Mouse (Mus musculus) intestine, embryonic 16.5 days (tissue): ENCODE results near the gene Nup43. TPM values are rescaled to one million over a fixed set of nuclear protein-coding genes. Genes with fewer than 3 reads are reported as not detected.

Experiments
- ATAC-seq: fragments of 200-750 bp; cut with Nextera tagmentation; 2 replicates; pipeline ENCODE4 v1.8.0; 2017; ENCODE audit warnings: moderate TSS enrichment, moderate library complexity
- H3K27ac ChIP-seq: fragments of 300-500 bp; sonication (generic); 2 replicates; pipeline ENCODE4 v1.5.1; 2014; ENCODE audit warnings: mild to moderate bottlenecking, low read length
- H3K27me3 ChIP-seq: fragments of 300-500 bp; sonication (generic); replicated peaks from 2 replicates; pipeline ENCODE4 v1.6.1; 2014; ENCODE audit warnings: low read length, control low read depth, mixed read lengths; ENCODE audit not compliant: control insufficient read depth, insufficient read depth
- H3K36me3 ChIP-seq: fragments of 300-500 bp; sonication (generic); 2 replicates; pipeline ENCODE4 v1.6.1; 2014; ENCODE audit warnings: low read length, control low read depth; ENCODE audit not compliant: control insufficient read depth, insufficient read depth
- H3K4me1 ChIP-seq: fragments of 300-500 bp; sonication (generic); 2 replicates; pipeline ENCODE4 v1.6.1; 2014; ENCODE audit warnings: low read length, control low read depth, mixed read lengths; ENCODE audit not compliant: control insufficient read depth, insufficient read depth
- H3K4me2 ChIP-seq: fragments of 300-500 bp; sonication (generic); 2 replicates; pipeline ENCODE4 v1.6.1; 2014; ENCODE audit warnings: low read depth, low read length, control low read depth
- H3K4me3 ChIP-seq: fragments of 300-500 bp; sonication (generic); 2 replicates; pipeline ENCODE4 v1.5.1; 2014; ENCODE audit warnings: mild to moderate bottlenecking, low read length
- H3K9ac ChIP-seq: fragments of 300-500 bp; sonication (generic); 2 replicates; pipeline ENCODE4 v1.6.1; 2014; ENCODE audit warnings: low read depth, low read length
- H3K9me3 ChIP-seq: fragments of 300-500 bp; sonication (generic); 2 replicates; pipeline ENCODE4 v1.6.1; 2016; ENCODE audit warnings: low read length, control low read depth; ENCODE audit not compliant: control insufficient read depth
- WGBS: fragments of 180-500 bp; shearing (Covaris S2); extraction: QIAGEN DNeasy Blood & Tissue Kit; methylation state at CpG from one replicate; pipeline ENCODE4 v1.1.7; 2014; 5-methylcytosine and 5-hydroxymethylcytosine counted together
- polyA plus RNA-seq: library from polyadenylated mRNA; unstranded; fragments of >200 nt; fragmentation: Nextera tagmentation; extraction: Ambion mirVana; gene quantifications from 2 replicates; pipeline ENCODE4 v1.2.1, GENCODE M21; 2015

The Nup43 gene
- polyA plus RNA-seq, 1 experiment from 2014 or later, result 39.5 TPM

- Histone ChIP-seq H3K4me1 (no peaks in the 10 kb centered on the region), H3K36me3 (peaks cover 15% of the 10 kb centered on the region; the same call in 1 of the 2 replicates), H3K9me3 (no peaks in the 10 kb centered on the region), H3K4me3 (no peak overlapping the region), H3K27ac (no peak overlapping the region), H3K27me3 (no peaks in the 10 kb centered on the region), H3K9ac (no peak overlapping the region), H3K4me2 (no peak overlapping the region)
- WGBS, result 69% methylated on average over 7 of the region's 7 CpGs
- ATAC-seq, result no peak
Measured at GRCm38 (mm10) chr10:7715056-7715455, 47.8 kb downstream of the Nup43 start.

DNA sequence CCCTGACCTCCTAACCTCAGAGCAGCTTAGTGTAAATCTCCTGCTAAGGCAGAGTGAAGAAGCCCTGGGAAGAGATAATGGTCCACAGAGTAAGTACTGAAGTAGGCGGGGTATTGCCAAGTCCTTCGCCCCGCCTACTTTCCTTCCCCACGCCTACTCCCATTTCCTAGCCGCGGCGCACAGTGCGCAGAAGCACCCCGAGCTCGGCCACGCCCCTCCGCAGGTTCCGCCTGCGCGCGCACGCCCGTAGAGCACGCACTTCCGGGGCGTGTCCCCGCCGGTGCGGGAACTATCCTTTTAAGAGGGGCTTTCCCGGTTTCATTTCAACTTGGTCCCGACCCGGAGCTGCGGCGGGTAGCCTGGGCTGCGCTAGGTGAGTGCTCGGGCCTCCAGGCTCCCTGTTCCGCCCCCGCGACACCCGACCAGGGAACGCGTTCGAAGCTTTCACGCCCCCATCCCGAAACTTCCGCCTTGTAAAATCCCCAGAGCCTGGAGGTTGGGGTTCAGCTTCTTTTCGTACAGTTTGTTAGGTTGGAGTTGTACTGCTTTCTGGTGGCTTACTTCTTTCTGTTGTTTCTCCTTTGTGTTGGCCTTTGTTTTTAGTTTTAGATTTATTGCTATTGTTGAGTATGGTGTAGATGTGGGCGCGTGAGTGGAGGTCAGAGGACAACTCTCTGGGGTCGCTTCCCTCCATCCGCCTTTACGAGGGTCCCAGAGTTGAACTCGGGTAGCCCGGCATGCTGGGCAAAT is 58.6 kb downstream of the Nup43 start, which contains the start of gene Katna1:
Katna1 (plus strand) TSS at position 250 of the 750 bp plus-strand sequence.
- Histone ChIP-seq H3K9ac (peak within 1 kb of the TSS; percentile 78), H3K4me3 (peak within 1 kb of the TSS; percentile 84), H3K4me1 (0 out of 2 replicates have a peak, but pooled peaks cover 5% of the 10 kb centered on the region), H3K9me3 (no peaks in the 10 kb centered on the region), H3K27me3 (no peaks in the 10 kb centered on the region), H3K27ac (peak within 1 kb of the TSS; percentile 73), H3K4me2 (peak within 1 kb of the TSS; percentile 78), H3K36me3 (0 out of 2 replicates have a peak, but pooled peaks cover 3% of the 10 kb centered on the region)
- ATAC-seq, result peak; percentile 99
- WGBS, result under 1% methylated on average over 49 of the region's 49 CpGs

GRCm38 (mm10) chr10:7726501-7726812 is 59.2 kb downstream of the Nup43 start:
- 0 out of 2 replicates have a peak, but pooled peaks have one; percentile 7 for ATAC-seq
- Histone ChIP-seq H3K4me2 (peak overlapping the region; percentile 78), H3K9ac (peak overlapping the region; percentile 78), H3K4me1 (0 out of 2 replicates have a peak, but pooled peaks cover 5% of the 10 kb centered on the region), H3K27ac (peak overlapping the region; percentile 73), H3K36me3 (0 out of 2 replicates have a peak, but pooled peaks cover 3% of the 10 kb centered on the region), H3K9me3 (no peaks in the 10 kb centered on the region), H3K27me3 (no peaks in the 10 kb centered on the region), H3K4me3 (peak overlapping the region; percentile 84)
- WGBS, result 0% methylated on average over 8 of the region's 8 CpGs

DNA sequence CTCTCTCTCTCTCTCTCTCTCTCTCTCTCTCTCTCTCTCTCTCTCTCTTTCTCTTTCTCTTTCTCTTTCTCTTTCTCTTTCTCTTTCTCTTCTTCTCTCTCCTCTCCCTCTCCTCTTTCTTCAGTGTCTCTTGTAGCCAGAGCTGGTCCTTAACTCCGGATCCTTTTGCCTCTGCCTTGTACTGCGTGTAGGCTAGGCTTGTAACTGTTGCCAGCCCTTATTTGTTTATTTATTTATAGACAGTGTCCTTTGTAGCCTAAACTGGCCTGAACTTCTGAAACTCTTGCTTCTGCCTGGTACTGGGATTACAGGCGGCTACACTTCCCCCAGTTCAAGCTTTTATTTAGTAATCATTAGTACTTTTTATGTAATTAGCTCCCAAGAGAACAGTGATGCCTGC is 59.7 kb downstream of the Nup43 start:
- Histone ChIP-seq H3K27ac (no peak overlapping the region), H3K27me3 (no peaks in the 10 kb centered on the region), H3K4me1 (0 out of 2 replicates have a peak, but pooled peaks cover 5% of the 10 kb centered on the region), H3K9me3 (no peaks in the 10 kb centered on the region), H3K4me2 (peak overlapping the region; percentile 78), H3K9ac (peak overlapping the region; percentile 48), H3K36me3 (0 out of 2 replicates have a peak, but pooled peaks cover 3% of the 10 kb centered on the region), H3K4me3 (peak overlapping the region; percentile 29)
- WGBS, result 14% methylated on average over 3 of the region's 3 CpGs
- ATAC-seq, result no peak

Other genes starting within 250 kb of the Nup43 start
- gene Ulbp1, start 193.9 kb upstream of the Nup43 start, polyA plus RNA-seq, result 3.0 and 3.3 TPM in 2 replicates
- gene Lrp11, start 77.7 kb upstream of the Nup43 start, polyA plus RNA-seq, result 3.1 and 3.7 TPM in 2 replicates
- gene Pcmt1, start 13.6 kb downstream of the Nup43 start, polyA plus RNA-seq, result 105 and 112 TPM in 2 replicates
- gene Lats1, start 13.7 kb downstream of the Nup43 start, polyA plus RNA-seq, result 5.7 and 7.3 TPM in 2 replicates
- gene Katna1, start 58.5 kb downstream of the Nup43 start, polyA plus RNA-seq, result 54.2 and 60.4 TPM in 2 replicates
- 70.3 and 71.2 TPM in 2 replicates for gene Ginm1, start 125.3 kb downstream of the Nup43 start, polyA plus RNA-seq
- gene Ppil4, start 125.4 kb downstream of the Nup43 start, polyA plus RNA-seq, result 24.9 and 28.1 TPM in 2 replicates
- 0.67 and 0.78 TPM in 2 replicates for gene Zc3h12d, start 165.0 kb downstream of the Nup43 start, polyA plus RNA-seq